Mouse (Mus musculus) MEL (cell line): Measurements from ENCODE around the gene Lsr. TPM values are rescaled to one million over a fixed set of nuclear protein-coding genes. Genes with fewer than 3 reads are reported as not detected.
A peak's percentile ranks its signal among the peaks of the same experiment; 100 is the strongest.

Source experiments
- DNase-seq: peaks from one replicate; pipeline ENCODE4 v3.0.0; 2011; ENCODE audit warnings: low read depth, low spot score
- H3K27ac ChIP-seq: 2 replicates; pipeline ENCODE4 v1.5.1; 2012; ENCODE audit warnings: low read depth, mild to moderate bottlenecking, control low read depth, low read length, moderate library complexity; ENCODE audit not compliant: control insufficient read depth
- H3K27me3 ChIP-seq, 2 experiments: fragments of 150-350 bp in 1 of 2; sonication (generic) in 1 of 2; 2 replicates each; pipeline ENCODE4 v1.6.1; 2012; ENCODE audit warnings: low read length in 2 of 2, mild to moderate bottlenecking in 2 of 2, improper control_type of control experiment in 1 of 2, moderate library complexity in 1 of 2; ENCODE audit not compliant: insufficient read depth in 2 of 2, control insufficient read depth in 1 of 2
- H3K36me3 ChIP-seq, 2 experiments: 2 replicates each; pipeline ENCODE4 v1.6.1; 2012 to 2014; ENCODE audit warnings: low read length in 2 of 2, improper control_type of control experiment in 1 of 2, inconsistent platforms in 1 of 2, mild to moderate bottlenecking in 1 of 2; ENCODE audit not compliant: insufficient read depth in 2 of 2, control insufficient read depth in 1 of 2
- H3K4me1 ChIP-seq, 2 experiments: fragments of 150-350 bp in 1 of 2; sonication (generic) in 1 of 2; 2 replicates each; pipeline ENCODE4 v1.6.1; 2012; ENCODE audit warnings: low read length in 2 of 2, improper control_type of control experiment in 1 of 2, mild to moderate bottlenecking in 1 of 2; ENCODE audit not compliant: insufficient read depth in 2 of 2, control insufficient read depth in 1 of 2
- H3K4me3 ChIP-seq, 2 experiments: fragments of 150-350 bp in 1 of 2; sonication (generic) in 1 of 2; 2 replicates each; pipeline ENCODE4 v1.5.1; 2012; ENCODE audit warnings: low read depth in 2 of 2, low read length in 2 of 2, mild to moderate bottlenecking in 2 of 2, moderate library complexity in 2 of 2, control low read depth in 1 of 2, improper control_type of control experiment in 1 of 2; ENCODE audit not compliant: control insufficient read depth in 1 of 2, insufficient read depth in 1 of 2
- H3K79me2 ChIP-seq: 2 replicates; pipeline ENCODE4 v1.6.1; 2012; ENCODE audit warnings: mild to moderate bottlenecking, low read length, moderate library complexity; ENCODE audit not compliant: control insufficient read depth, poor library complexity, insufficient read depth
- H3K9ac ChIP-seq: 2 replicates; pipeline ENCODE4 v1.6.1; 2012; ENCODE audit warnings: low read depth, mild to moderate bottlenecking, control low read depth, low read length, moderate library complexity; ENCODE audit not compliant: control insufficient read depth, poor library complexity, severe bottlenecking
- H3K9me3 ChIP-seq: fragments of 150-350 bp; sonication (generic); replicated peaks from 2 replicates; pipeline ENCODE4 v1.6.1; 2012; ENCODE audit warnings: mild to moderate bottlenecking, low read length, improper control_type of control experiment, moderate library complexity; ENCODE audit not compliant: insufficient read depth
- BHLHE40 ChIP-seq: IDR thresholded peaks from 2 replicates; pipeline ENCODE4 v1.6.1; 2012; ENCODE audit warnings: low read depth, mild to moderate bottlenecking, inconsistent platforms, low read length, improper control_type of control experiment, borderline replicate concordance
- CHD1 ChIP-seq: IDR thresholded peaks from 2 replicates; pipeline ENCODE4 v1.6.1; 2012; ENCODE audit warnings: low read depth, mild to moderate bottlenecking, inconsistent platforms, low read length, improper control_type of control experiment
- CTCF ChIP-seq, 3 experiments: IDR thresholded peaks in 2 of 3; conservative IDR thresholded peaks in 1 of 3; 2 replicates each; pipeline ENCODE4 v1.5.1; 2011 to 2012; ENCODE audit warnings: low read length in 3 of 3, low read depth in 2 of 3, mild to moderate bottlenecking in 2 of 3, improper control_type of control experiment in 1 of 3, inconsistent platforms in 1 of 3, mixed read lengths in 1 of 3, moderate library complexity in 1 of 3; ENCODE audit not compliant: control insufficient read depth in 1 of 3, insufficient read depth in 1 of 3, poor library complexity in 1 of 3, severe bottlenecking in 1 of 3
- E2F4 ChIP-seq: IDR thresholded peaks from 2 replicates; pipeline ENCODE4 v1.6.1; 2011; ENCODE audit warnings: low read depth, low read length, improper control_type of control experiment, borderline replicate concordance
- ETS1 ChIP-seq: IDR thresholded peaks from 2 replicates; pipeline ENCODE4 v1.6.1; 2012; ENCODE audit warnings: low read depth, mild to moderate bottlenecking, inconsistent platforms, low read length, improper control_type of control experiment, moderate library complexity
- GABPA ChIP-seq: IDR thresholded peaks from 2 replicates; pipeline ENCODE4 v1.6.1; 2012; ENCODE audit warnings: low read depth, mild to moderate bottlenecking, inconsistent platforms, low read length, improper control_type of control experiment, moderate library complexity
- GATA1 ChIP-seq: IDR thresholded peaks from 2 replicates; pipeline ENCODE4 v1.6.1; 2011; ENCODE audit warnings: low read depth, low read length, improper control_type of control experiment
- HCFC1 ChIP-seq: IDR thresholded peaks from 2 replicates; pipeline ENCODE4 v1.6.1; 2012; ENCODE audit warnings: low read depth, mild to moderate bottlenecking, inconsistent platforms, low read length, improper control_type of control experiment, moderate library complexity
- MAFK ChIP-seq: IDR thresholded peaks from 2 replicates; pipeline ENCODE4 v1.6.1; 2011; ENCODE audit warnings: low read depth, mild to moderate bottlenecking, low read length, improper control_type of control experiment, borderline replicate concordance
- MAX ChIP-seq: IDR thresholded peaks from 2 replicates; pipeline ENCODE4 v1.6.1; 2011; ENCODE audit warnings: low read length, improper control_type of control experiment
- MAZ ChIP-seq: IDR thresholded peaks from 2 replicates; pipeline ENCODE4 v1.6.1; 2012; ENCODE audit warnings: low read depth, mild to moderate bottlenecking, inconsistent platforms, low read length, improper control_type of control experiment
- MEF2A ChIP-seq: IDR thresholded peaks from 2 replicates; pipeline ENCODE4 v1.6.1; 2014; ENCODE audit warnings: low read depth, mild to moderate bottlenecking, inconsistent platforms, low read length, improper control_type of control experiment; ENCODE audit not compliant: poor library complexity, insufficient replicate concordance, severe bottlenecking; ENCODE audit errors: extremely low read depth
- MXI1 ChIP-seq: IDR thresholded peaks from 2 replicates; pipeline ENCODE4 v1.6.1; 2011; ENCODE audit warnings: mild to moderate bottlenecking, low read depth, low read length, improper control_type of control experiment
- NELFE ChIP-seq: IDR thresholded peaks from 2 replicates; pipeline ENCODE4 v1.6.1; 2011; ENCODE audit warnings: low read depth, low read length, improper control_type of control experiment
- POLR2A ChIP-seq, 2 experiments: IDR thresholded peaks; 2 replicates each; pipeline ENCODE4 v1.6.1; 2011 to 2012; ENCODE audit warnings: low read length in 2 of 2, mild to moderate bottlenecking in 2 of 2, control low read depth in 1 of 2, improper control_type of control experiment in 1 of 2, low read depth in 1 of 2, moderate library complexity in 1 of 2; ENCODE audit not compliant: control insufficient read depth in 1 of 2, insufficient read depth in 1 of 2, poor library complexity in 1 of 2
- POLR2AphosphoS2 ChIP-seq: IDR thresholded peaks from 2 replicates; pipeline ENCODE4 v1.6.1; 2011; ENCODE audit warnings: low read length, improper control_type of control experiment
- POLR2AphosphoS5 ChIP-seq: IDR thresholded peaks from 2 replicates; pipeline ENCODE4 v1.6.1; 2012; ENCODE audit warnings: low read depth, borderline replicate concordance, mild to moderate bottlenecking, inconsistent platforms, low read length, moderate library complexity, mixed read lengths
- RAD21 ChIP-seq: IDR thresholded peaks from 2 replicates; pipeline ENCODE4 v1.6.1; 2011; ENCODE audit warnings: mild to moderate bottlenecking, low read depth, low read length, improper control_type of control experiment
- SIN3A ChIP-seq: IDR thresholded peaks from 2 replicates; pipeline ENCODE4 v1.6.1; 2012; ENCODE audit warnings: low read length, improper control_type of control experiment, inconsistent platforms
- SMC3 ChIP-seq: IDR thresholded peaks from 2 replicates; pipeline ENCODE4 v1.6.1; 2011; ENCODE audit warnings: low read depth, low read length, improper control_type of control experiment
- TAL1 ChIP-seq: IDR thresholded peaks from 2 replicates; pipeline ENCODE4 v1.6.1; 2012; ENCODE audit warnings: mild to moderate bottlenecking, inconsistent platforms, low read length, moderate library complexity, mixed read lengths
- TBP ChIP-seq: IDR thresholded peaks from 2 replicates; pipeline ENCODE4 v1.8.0; 2011; ENCODE audit warnings: low read depth, low read length, improper control_type of control experiment
- TCF12 ChIP-seq: IDR thresholded peaks from 2 replicates; pipeline ENCODE4 v1.6.1; 2014; ENCODE audit warnings: low read depth, mild to moderate bottlenecking, inconsistent platforms, low read length, improper control_type of control experiment, moderate library complexity
- UBTF ChIP-seq: IDR thresholded peaks from 2 replicates; pipeline ENCODE4 v1.6.1; 2012; ENCODE audit warnings: low read depth, mild to moderate bottlenecking, inconsistent platforms, low read length, improper control_type of control experiment, moderate library complexity, borderline replicate concordance; ENCODE audit not compliant: insufficient read depth
- USF2 ChIP-seq, 2 experiments: IDR thresholded peaks; 2 replicates each; pipeline ENCODE4 v1.6.1; 2011 to 2012; ENCODE audit warnings: improper control_type of control experiment in 2 of 2, low read length in 2 of 2, borderline replicate concordance in 1 of 2, inconsistent platforms in 1 of 2, low read depth in 1 of 2, mild to moderate bottlenecking in 1 of 2; ENCODE audit not compliant: insufficient read depth in 1 of 2
- ZC3H11A ChIP-seq: IDR thresholded peaks from 2 replicates; pipeline ENCODE4 v1.6.1; 2012; ENCODE audit warnings: low read depth, mild to moderate bottlenecking, inconsistent platforms, low read length, improper control_type of control experiment
- ZNF384 ChIP-seq: IDR thresholded peaks from 2 replicates; pipeline ENCODE4 v1.6.1; 2012; ENCODE audit warnings: low read depth, mild to moderate bottlenecking, inconsistent platforms, low read length, improper control_type of control experiment
- polyA plus RNA-seq, 2 experiments: library from polyadenylated mRNA; stranded (reverse) in 1 of 2; unstranded in 1 of 2; fragments of >175 nt in 1 of 2; fragments of >200 nt in 1 of 2; gene quantifications; 2 replicates each; pipeline versions ENCODE4 v1.2.1 to v1.2.4; 2012; ENCODE audit warnings: low replicate concordance in 2 of 2, low read depth in 1 of 2; ENCODE audit not compliant: insufficient read length in 2 of 2, insufficient read depth in 1 of 2, missing spikeins in 1 of 2
- total RNA-seq: library from RNA; depleted of rRNA; stranded (reverse); fragments of 300-350 nt; gene quantifications from 2 replicates; pipeline ENCODE4 v1.2.3, GENCODE M21; 2012

The Lsr gene
- total and polyA plus RNA-seq, 3 experiments: 0.22 TPM; not detected in 2

GRCm38 (mm10) chr7:30956357-30956751 is 16.9 kb downstream of the Lsr start:
- no peaks in the 10 kb centered on the region for H3K9me3 ChIP-seq
- 0 out of 4 replicates have a peak, but pooled peaks of 1 of the 2 experiments have one; percentile 12 for TF ChIP-seq POLR2A (IDR thresholded peaks at IDR 0.05; ENCODE audit: control insufficient read depth in 1 of 2, insufficient read depth in 1 of 2, low read depth in 1 of 2, low read length in 2 of 2, poor library complexity in 1 of 2)
- TF ChIP-seq GATA1: no peak
- TF ChIP-seq, all 39 proteins: peak for 1
- Histone ChIP-seq H3K4me3 (peak overlapping the region; percentile 85 to 97; a peak in 3 of 4 replicates), H3K4me1 (peaks cover 0 to 11% of the 10 kb centered on the region in 2 experiments; a peak in 1 of 4 replicates), H3K9ac (peak overlapping the region; percentile 98), H3K27me3 (no peaks in the 10 kb centered on the region), H3K79me2 (peaks cover 18% of the 10 kb centered on the region), H3K36me3 (peaks cover 2 to 9% of the 10 kb centered on the region in 2 experiments), H3K27ac (peak overlapping the region; percentile 26)
- no peak for DNase-seq

GRCm38 (mm10) chr7:30955584-30956356 is 17.5 kb downstream of the Lsr start:
- H3K79me2 ChIP-seq: peaks cover 18% of the 10 kb centered on the region

More at GRCm38 (mm10) chr7:30955584-30956356, 17.5 kb downstream of the Lsr start:
- DNase-seq: peak; percentile 78
- Histone ChIP-seq H3K9ac (peak overlapping the region; percentile 98), H3K27me3 (no peaks in the 10 kb centered on the region), H3K36me3 (peaks cover 2 to 9% of the 10 kb centered on the region in 2 experiments)
- TF ChIP-seq POLR2AphosphoS5: no peak
- TF ChIP-seq POLR2A (IDR thresholded peaks at IDR 0.05; ENCODE audit: control insufficient read depth in 1 of 2, insufficient read depth in 1 of 2, low read depth in 1 of 2, low read length in 2 of 2, poor library complexity in 1 of 2): peak; percentile 6 to 63; a peak in 1 of 4 replicates
- 0 out of 2 replicates have a peak, but pooled peaks have one; percentile 42 for TF ChIP-seq NELFE
- no peak for TF ChIP-seq RAD21
- TF ChIP-seq UBTF: 0 out of 2 replicates have a peak, but pooled peaks have one; percentile 41
- TF ChIP-seq TCF12: 0 out of 2 replicates have a peak, but pooled peaks have one; percentile 18
- TF ChIP-seq BHLHE40: no peak
- TF ChIP-seq MAFK: no peak
- TF ChIP-seq E2F4: no peak
- 0 out of 2 replicates have a peak, but pooled peaks have one; percentile 22 for TF ChIP-seq MAX
- no peak for TF ChIP-seq ZC3H11A
- 0 out of 2 replicates have a peak, but pooled peaks have one; percentile 19 for TF ChIP-seq ETS1
- 0 out of 2 replicates have a peak, but pooled peaks have one; percentile 31 for TF ChIP-seq HCFC1
- TF ChIP-seq MEF2A: no peak
- TF ChIP-seq POLR2AphosphoS2: no peak
- TF ChIP-seq GABPA: no peak
- no peak for TF ChIP-seq ZNF384
- TF ChIP-seq CTCF (IDR thresholded peaks at IDR 0.05 in 2 of 3, conservative IDR thresholded peaks at IDR 0.05 in 1 of 3; ENCODE audit: control insufficient read depth in 1 of 3, insufficient read depth in 1 of 3, low read depth in 2 of 3, low read length in 3 of 3, poor library complexity in 1 of 3, severe bottlenecking in 1 of 3): peak in 2 of 3 experiments; percentile 68 to 84; a peak in 5 of 6 replicates
- TF ChIP-seq TBP: 0 out of 2 replicates have a peak, but pooled peaks have one; percentile 34
- 0 out of 2 replicates have a peak, but pooled peaks have one; percentile 54 for TF ChIP-seq MAZ
- TF ChIP-seq USF2 (IDR thresholded peaks at IDR 0.05; ENCODE audit: borderline replicate concordance in 1 of 2, insufficient read depth in 1 of 2, low read depth in 1 of 2, low read length in 2 of 2): no peak
- TF ChIP-seq CHD1: no peak
- TF ChIP-seq TAL1: no peak
- peak; percentile 31; the same call in 1 of the 2 replicates for TF ChIP-seq SIN3A
- TF ChIP-seq MXI1: peak; percentile 42; the same call in 1 of the 2 replicates
- TF ChIP-seq SMC3: peak; percentile 21; the same call in 1 of the 2 replicates
- TF ChIP-seq, all 39 proteins: peak for 13
- Histone ChIP-seq H3K9me3 (no peaks in the 10 kb centered on the region), H3K27ac (peak overlapping the region; percentile 26), H3K4me3 (peak overlapping the region; percentile 85 to 97), H3K4me1 (peaks cover 0 to 11% of the 10 kb centered on the region in 2 experiments; a peak in 1 of 4 replicates)
